Mouse (Mus musculus) midbrain, postnatal 0 days (tissue): ENCODE measurements around the gene Gdnf. TPM values are rescaled to one million over a fixed set of nuclear protein-coding genes. Genes with fewer than 3 reads are reported as not detected.

Experiments
- ATAC-seq: fragments of 200-750 bp; cut with Nextera tagmentation; 2 replicates; pipeline ENCODE4 v1.8.0; 2017; ENCODE audit warnings: moderate number of reproducible peaks, mild to moderate bottlenecking, moderate TSS enrichment, moderate library complexity; ENCODE audit not compliant: low FRiP score
- DNase-seq: peaks from one replicate; pipeline ENCODE4 v3.0.0-alpha.2; 2015; ENCODE audit warnings: low spot score
- H3K27ac ChIP-seq: fragments of 300-500 bp; sonication (generic); 2 replicates; pipeline ENCODE4 v1.5.1; 2014; ENCODE audit warnings: low read depth, mild to moderate bottlenecking, low read length, mixed read lengths
- H3K27me3 ChIP-seq: fragments of 300-500 bp; sonication (generic); 2 replicates; pipeline ENCODE4 v1.6.1; 2014; ENCODE audit warnings: low read length, control low read depth, mixed read lengths; ENCODE audit not compliant: insufficient read depth
- H3K36me3 ChIP-seq: fragments of 300-500 bp; sonication (generic); 2 replicates; pipeline ENCODE4 v1.6.1; 2014; ENCODE audit warnings: low read length, control low read depth, mixed read lengths; ENCODE audit not compliant: insufficient read depth
- H3K4me1 ChIP-seq: fragments of 300-500 bp; sonication (generic); 2 replicates; pipeline ENCODE4 v1.6.1; 2014; ENCODE audit warnings: mild to moderate bottlenecking, control low read depth, antibody characterized with exemption, low read length, mixed read lengths; ENCODE audit not compliant: insufficient read depth
- H3K4me2 ChIP-seq: fragments of 300-500 bp; sonication (generic); 2 replicates; pipeline ENCODE4 v1.6.1; 2014; ENCODE audit warnings: low read depth, mild to moderate bottlenecking, low read length, mixed read lengths; ENCODE audit not compliant: poor library complexity, severe bottlenecking
- H3K4me3 ChIP-seq: fragments of 300-500 bp; sonication (generic); 2 replicates; pipeline ENCODE4 v1.5.1; 2014; ENCODE audit warnings: low read depth, mild to moderate bottlenecking, low read length, moderate library complexity
- H3K9ac ChIP-seq: fragments of 300-500 bp; sonication (generic); replicated peaks from 2 replicates; pipeline ENCODE4 v1.6.1; 2014; ENCODE audit warnings: mild to moderate bottlenecking, low read length, moderate library complexity, mixed read lengths; ENCODE audit not compliant: poor library complexity, severe bottlenecking
- H3K9me3 ChIP-seq: fragments of 300-500 bp; sonication (generic); 2 replicates; pipeline ENCODE4 v1.6.1; 2016; ENCODE audit warnings: low read length, control low read depth
- CTCF ChIP-seq: IDR thresholded peaks from 2 replicates; pipeline ENCODE4 v1.5.1; 2016; ENCODE audit warnings: antibody characterized with exemption, mild to moderate bottlenecking
- WGBS: fragments of 180-500 bp; shearing (Covaris S2); extraction: QIAGEN DNeasy Blood & Tissue Kit; methylation state at CpG from one replicate; pipeline ENCODE4 v1.1.7; 2014; 5-methylcytosine and 5-hydroxymethylcytosine counted together
- polyA plus RNA-seq: library from polyadenylated mRNA; unstranded; fragments of >200 nt; fragmentation: Nextera tagmentation; extraction: Ambion mirVana; gene quantifications from 2 replicates; pipeline ENCODE4 v1.2.1, GENCODE M21; 2015
- total RNA-seq: library from RNA; depleted of rRNA; stranded (reverse); fragments of >200 nt; gene quantifications from 2 replicates; pipeline ENCODE4 v1.2.3, GENCODE M21; 2014

Gene Gdnf
- total and polyA plus RNA-seq, 2 experiments from 2014 or later: 0.06 to 0.71 TPM

- 93% methylated on average over 11 of the region's 11 CpGs for WGBS
- no peaks in the 10 kb centered on the region for H3K9me3 ChIP-seq
- H3K4me1 ChIP-seq: no peaks in the 10 kb centered on the region
- no peak overlapping the region for H3K4me3 ChIP-seq
- DNase-seq: no peak
- no peak overlapping the region for H3K27ac ChIP-seq
- 0 out of 2 replicates have a peak, but pooled peaks cover 5% of the 10 kb centered on the region for H3K36me3 ChIP-seq
- no peak for TF ChIP-seq CTCF
- H3K9ac ChIP-seq: no peak overlapping the region
- no peaks in the 10 kb centered on the region for H3K27me3 ChIP-seq
- no peak for ATAC-seq
- no peak overlapping the region for H3K4me2 ChIP-seq
Observed at GRCm38 (mm10) chr15:7884181-7884580, 73.5 kb downstream of the Gdnf start.

DNA sequence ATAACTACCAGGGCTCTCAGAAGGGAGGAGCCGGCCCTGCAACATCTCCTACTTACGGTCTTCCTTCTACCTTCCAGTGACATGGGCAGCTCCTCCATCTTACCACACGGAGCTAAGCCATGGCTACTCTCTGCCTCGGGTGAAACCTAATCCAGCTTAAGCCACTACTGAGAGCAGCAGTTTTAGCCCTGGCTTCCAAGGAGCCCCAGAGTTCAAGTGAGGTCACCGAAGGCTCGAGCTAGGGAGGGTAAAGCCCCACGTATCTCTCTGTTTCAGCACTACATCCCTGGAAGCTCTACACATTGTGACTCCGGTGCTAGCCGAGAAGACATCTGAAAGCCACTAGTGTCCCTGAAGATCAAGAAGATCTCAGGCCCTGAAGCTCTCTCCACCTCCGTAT lies 74.5 kb downstream of the Gdnf start:
- 52% methylated on average over 10 of the region's 10 CpGs for WGBS
- no peak overlapping the region for H3K4me2 ChIP-seq
- H3K36me3 ChIP-seq: 0 out of 2 replicates have a peak, but pooled peaks cover 5% of the 10 kb centered on the region
- no peaks in the 10 kb centered on the region for H3K27me3 ChIP-seq
- no peak for ATAC-seq
- H3K4me3 ChIP-seq: no peak overlapping the region
- H3K27ac ChIP-seq: no peak overlapping the region
- H3K9me3 ChIP-seq: no peaks in the 10 kb centered on the region
- no peaks in the 10 kb centered on the region for H3K4me1 ChIP-seq
- DNase-seq: no peak
- no peak for TF ChIP-seq CTCF
- no peak overlapping the region for H3K9ac ChIP-seq

DNA sequence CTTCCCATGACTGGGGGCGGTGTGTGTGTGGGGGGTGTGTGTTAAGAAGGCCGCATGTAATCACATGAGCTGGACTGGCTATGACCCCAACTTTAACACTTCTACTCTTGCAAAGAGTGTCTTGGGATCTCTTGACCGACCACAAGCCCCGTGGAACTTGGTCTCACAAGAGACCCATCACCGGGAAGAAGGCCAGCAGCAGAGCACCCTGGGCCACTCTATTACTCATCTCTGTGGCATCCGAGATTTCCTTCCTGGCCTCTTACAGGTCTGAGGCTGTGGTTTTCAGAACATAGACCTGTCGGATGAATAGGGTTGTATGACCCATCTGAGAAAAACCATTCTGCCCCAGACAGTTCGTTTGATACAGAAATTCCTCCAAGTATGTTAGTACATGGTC lies 75.9 kb downstream of the Gdnf start:
- H3K4me3 ChIP-seq: no peak overlapping the region
- 0 out of 2 replicates have a peak, but pooled peaks cover 5% of the 10 kb centered on the region for H3K36me3 ChIP-seq
- no peaks in the 10 kb centered on the region for H3K27me3 ChIP-seq
- no peak for TF ChIP-seq CTCF
- no peaks in the 10 kb centered on the region for H3K9me3 ChIP-seq
- H3K4me1 ChIP-seq: no peaks in the 10 kb centered on the region
- ATAC-seq (no peak), DNase-seq (no peak)
- no peak overlapping the region for H3K4me2 ChIP-seq
- no peak overlapping the region for H3K9ac ChIP-seq
- WGBS: 92% methylated on average over 8 of the region's 8 CpGs
- H3K27ac ChIP-seq: no peak overlapping the region
